Mouse (Mus musculus) heart, adult 11 months (tissue): ENCODE measurements around the gene Ttll10.

Experiments used
- DNase-seq: peaks from one replicate; pipeline ENCODE4 v3.0.0; 2022

The Ttll10 gene

GRCm38 (mm10) chr4:156065156-156065894 is 6.1 kb upstream of the Ttll10 start:
- DNase-seq, result no peak

DNA sequence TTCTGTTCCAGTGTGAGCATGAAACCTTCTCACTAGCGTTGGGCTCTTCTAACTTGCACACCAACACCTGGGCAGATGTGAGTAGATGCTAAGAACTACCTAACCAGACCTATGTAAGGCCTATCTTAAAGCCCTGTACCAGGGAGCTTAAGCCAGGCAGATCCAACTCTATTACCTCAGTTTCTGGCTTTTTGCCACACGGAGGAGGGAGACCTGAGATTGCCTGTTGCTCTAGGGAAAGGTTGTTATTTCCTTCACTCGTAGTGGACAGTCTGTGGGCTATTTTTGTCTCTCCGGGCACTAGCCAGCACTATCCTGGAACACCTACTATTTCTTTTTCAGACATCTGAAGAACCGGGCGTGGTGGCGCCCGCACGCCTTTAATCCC is 5.3 kb upstream of the Ttll10 start:
- no peak for DNase-seq

GRCm38 (mm10) chr4:156063861-156064509 is 4.8 kb upstream of the Ttll10 start:
- DNase-seq, result no peak

GRCm38 (mm10) chr4:156059713-156060112 is 499 bp upstream of the Ttll10 start:
- no peak for DNase-seq

GRCm38 (mm10) chr4:156058826-156059225 is 388 bp downstream of the Ttll10 start:
- no peak for DNase-seq

- DNase-seq, result no peak
Observed at GRCm38 (mm10) chr4:156057702-156058101, 1.5 kb downstream of the Ttll10 start.

DNA sequence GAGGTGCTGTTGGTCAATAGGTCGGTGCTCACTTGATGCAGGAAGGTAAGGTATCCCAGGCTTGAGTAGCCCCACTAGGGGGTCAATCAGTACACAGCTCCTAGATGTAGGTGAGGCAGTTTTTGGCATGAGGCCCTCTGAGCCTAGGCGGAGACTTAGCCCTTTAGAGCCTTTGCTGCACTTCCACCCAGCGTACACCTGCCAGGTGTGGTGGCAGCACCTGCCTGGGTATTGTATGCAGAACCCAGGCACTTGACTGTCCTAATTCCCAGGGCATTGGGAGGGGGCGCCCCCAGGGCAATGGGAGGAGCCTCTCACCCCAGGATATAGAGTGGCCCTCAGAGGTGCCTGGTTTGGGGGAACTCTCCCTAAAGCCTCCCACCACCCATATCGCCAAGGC is 4.0 kb downstream of the Ttll10 start:
- no peak for DNase-seq

GRCm38 (mm10) chr4:156054606-156055005 is 4.6 kb downstream of the Ttll10 start:
- DNase-seq, result no peak

GRCm38 (mm10) chr4:156054130-156054529 is 5.1 kb downstream of the Ttll10 start:
- no peak for DNase-seq

DNA sequence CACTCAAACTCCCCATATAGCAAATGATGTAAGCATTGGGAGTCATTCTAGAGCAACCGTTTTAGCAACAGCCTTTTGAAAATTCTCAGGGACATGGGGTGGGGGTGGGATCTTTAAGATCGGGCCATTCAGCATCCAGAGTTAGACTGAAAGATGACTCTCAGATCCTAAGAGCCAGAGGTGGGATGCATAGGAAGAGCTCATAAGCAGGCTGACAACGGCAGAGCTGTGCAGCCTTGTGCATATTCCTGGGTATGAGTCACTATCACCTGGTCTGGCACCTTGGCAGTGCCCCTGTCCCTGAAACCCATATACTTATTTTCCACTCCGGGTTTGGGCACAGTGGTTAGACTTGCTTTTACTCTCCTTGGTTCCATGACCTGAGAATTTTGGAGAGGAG is 6.1 kb downstream of the Ttll10 start:
- no peak for DNase-seq

GRCm38 (mm10) chr4:156050391-156050980 is 8.7 kb downstream of the Ttll10 start:
- DNase-seq, result no peak

DNA sequence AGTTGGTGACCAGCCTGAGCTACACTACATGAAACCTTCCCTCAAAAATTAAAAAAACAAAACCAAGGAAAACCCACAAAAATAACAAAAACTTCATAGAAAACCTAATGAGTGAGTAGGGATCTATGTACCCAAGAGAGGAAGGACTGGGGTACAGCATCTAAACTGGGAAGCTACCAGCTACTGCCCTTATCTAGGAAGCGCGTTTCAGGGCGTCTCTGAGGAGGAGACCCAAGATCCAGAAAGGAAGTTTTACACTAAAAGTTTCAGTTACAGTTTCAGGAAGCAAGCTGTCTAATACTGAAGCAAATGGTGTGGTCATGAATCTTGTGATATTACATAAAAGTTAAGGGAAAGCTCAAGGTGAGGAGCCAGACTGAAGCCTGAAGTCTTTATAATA is 9.4 kb downstream of the Ttll10 start:
- no peak for DNase-seq

- no peak for DNase-seq
Observed at GRCm38 (mm10) chr4:156044754-156045153, 14.5 kb downstream of the Ttll10 start.

GRCm38 (mm10) chr4:156034901-156035300 is 24.3 kb downstream of the Ttll10 start:
- no peak for DNase-seq

GRCm38 (mm10) chr4:156034301-156034700 is 24.9 kb downstream of the Ttll10 start:
- DNase-seq, result no peak

DNA sequence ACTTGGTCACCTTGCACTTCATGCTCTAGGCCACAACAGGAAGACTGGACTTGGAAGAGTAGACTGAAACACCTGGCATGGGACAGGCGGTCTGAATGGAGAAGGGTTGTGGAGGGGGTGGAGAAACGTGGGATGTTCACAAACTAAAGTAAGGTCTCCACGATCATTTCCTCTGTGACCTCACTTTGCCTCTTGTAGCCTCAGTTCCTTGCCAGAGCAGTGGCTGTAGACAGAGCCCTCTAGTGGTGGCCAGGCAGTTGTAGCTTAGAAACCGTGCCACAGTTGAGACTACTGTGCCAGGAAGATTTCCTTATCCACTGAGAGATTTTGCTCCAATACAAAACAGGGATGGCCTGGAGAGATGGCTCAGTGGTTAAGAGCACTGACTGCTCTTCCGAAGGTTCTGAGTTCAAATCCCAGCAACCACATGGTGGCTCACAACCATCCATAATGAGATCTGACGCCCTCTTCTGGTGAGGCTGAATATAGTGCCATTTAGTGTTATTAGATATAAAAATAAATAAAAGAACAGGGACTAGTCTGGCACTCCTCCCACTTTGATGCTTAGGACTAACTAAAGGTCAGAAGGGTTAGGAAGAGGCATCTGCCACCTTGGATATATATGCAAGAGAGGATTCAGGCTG is 25.6 kb downstream of the Ttll10 start:
- peak; percentile 94 for DNase-seq

DNA sequence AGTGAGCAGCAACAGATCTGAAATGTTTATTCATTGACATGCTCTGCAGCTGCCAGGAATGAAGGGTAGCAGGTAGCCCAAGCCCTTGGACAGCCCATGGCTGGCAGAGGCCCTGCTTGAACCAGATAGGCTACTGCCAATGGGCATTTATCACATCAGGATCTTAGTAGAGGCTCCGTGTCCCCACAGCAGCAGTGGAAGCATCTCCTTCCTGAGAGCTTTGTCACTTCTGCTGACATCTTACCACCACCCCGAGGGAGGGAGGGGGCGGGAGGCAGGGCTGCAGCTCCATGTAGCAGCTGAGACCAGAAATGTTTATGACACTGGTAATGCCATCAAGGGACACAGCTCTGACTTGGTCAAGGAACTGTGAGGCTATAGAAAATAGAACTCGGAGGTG is 26.4 kb downstream of the Ttll10 start:
- peak; percentile 88 for DNase-seq

- DNase-seq, result peak; percentile 99
Observed at GRCm38 (mm10) chr4:156031593-156032391, 27.4 kb downstream of the Ttll10 start.

DNA sequence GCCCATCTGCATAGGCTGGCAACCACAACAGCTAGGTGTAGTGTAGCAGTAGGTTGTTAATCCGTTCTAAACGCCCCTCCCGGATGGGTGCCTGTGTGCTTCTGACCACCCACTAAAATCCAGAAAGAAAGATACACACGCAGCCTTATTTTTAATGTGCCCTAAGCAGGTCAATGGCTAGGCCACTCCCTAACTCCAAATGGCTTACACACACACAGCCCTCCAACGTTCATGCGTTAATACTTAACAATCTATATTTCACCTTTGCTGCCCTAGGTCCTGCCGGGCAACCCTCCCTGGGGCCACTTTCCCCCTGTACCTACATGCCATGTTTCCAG is 28.0 kb downstream of the Ttll10 start:
- no peak for DNase-seq

DNA sequence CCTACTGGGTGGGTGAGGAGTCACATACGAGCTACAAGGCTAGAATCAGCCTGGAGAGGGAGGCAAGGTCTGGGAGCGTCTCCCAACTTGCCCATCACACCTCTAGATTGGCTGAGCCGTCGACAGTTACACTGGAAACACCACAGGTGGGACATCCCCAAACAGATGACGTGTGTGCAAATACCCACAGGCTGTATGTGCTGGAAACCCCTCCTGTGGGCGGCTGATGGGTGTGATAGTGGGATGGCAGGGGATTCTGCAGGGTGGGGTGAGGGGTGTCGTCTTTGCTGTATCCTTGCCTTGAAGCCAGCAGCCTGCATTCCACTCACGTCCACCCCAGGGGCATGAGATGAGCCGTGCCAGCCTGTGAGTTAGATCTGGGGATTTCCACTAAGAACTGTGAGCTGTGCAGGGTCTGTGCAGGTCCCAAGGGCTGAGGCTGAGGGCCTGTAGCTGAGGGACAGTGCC is 28.5 kb downstream of the Ttll10 start:
- DNase-seq, result peak; percentile 90

DNA sequence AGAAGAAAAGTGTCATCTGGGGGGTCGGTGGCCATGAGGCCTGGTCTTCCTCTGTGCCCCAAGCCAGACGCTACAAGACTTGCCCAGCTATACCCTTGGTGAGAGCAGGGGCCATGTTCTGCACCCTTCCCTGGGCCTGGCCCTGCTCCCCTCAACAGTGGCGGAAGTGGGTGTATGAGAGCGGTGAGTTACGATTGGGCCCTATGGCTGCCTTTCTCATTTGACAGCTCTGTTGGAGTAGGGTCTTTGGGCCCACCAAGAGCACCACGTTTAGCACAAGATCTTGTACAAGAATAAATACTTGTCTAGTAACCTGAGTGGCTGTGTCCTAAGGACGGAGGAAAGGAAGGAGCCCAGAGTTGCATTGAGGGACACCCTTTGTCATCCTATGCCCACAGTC is 30.6 kb downstream of the Ttll10 start:
- no peak for DNase-seq

DNA sequence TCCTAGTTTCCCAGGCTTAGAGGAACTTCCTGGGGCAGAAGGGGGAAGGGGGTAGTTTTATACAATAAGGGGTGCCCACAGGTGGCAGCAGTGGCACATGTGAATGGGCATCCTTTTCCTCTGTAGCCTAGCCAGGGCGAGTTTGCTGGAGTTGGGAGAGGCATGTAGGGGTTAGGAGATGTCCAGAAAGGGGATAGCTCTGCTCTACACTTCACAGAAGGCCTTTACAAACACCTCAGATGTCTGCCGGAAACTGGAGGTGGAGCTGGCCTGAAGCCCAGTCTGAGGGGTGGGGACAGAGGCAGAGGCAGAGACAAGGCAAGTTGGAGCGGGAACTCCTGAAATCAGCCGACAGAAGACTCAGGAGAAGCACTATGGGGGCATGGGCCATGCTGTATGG is 33.2 kb downstream of the Ttll10 start, which contains the start of gene Tnfrsf18:
Tnfrsf18 (plus strand) TSS at position 152 of the 400 bp plus-strand sequence.
- peak; percentile 94 for DNase-seq

GRCm38 (mm10) chr4:156024184-156024583 is 35.0 kb downstream of the Ttll10 start:
- DNase-seq, result no peak
